ENCODE assay signal across 17 mouse cellular contexts in the genomic region with DNA sequence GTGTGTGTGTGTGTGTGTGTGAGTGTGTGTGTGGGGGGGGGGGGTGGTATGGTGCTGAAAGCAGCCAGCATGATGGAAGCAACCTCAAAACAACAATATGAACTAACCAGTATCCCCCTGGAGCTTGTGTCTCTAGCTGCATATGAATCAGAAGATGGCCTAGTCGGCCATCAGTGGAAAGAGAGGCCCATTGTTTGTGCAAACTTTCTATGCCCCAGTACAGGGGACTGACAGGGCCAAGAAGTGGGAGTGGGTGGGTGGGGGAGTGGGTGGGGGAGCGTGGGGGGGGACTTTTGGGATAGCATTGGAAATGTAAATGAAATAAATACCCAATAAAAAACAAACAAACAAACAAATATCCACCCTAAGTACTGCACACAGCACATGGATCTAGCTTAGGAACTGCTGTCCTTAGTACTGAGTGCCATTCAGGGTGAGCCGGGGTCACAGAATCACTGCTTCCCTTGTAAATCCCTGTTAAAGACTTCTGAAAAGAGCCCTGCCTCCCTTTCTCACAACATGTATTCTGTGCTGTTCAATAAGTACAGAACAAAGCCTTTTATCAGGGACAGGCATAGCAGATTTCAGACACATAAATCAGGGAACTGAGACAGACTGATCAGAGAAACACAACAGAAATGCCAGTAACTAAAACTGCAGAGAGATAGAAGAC.
DNase-seq lines count a peak whose midpoint lies in the region; ATAC-seq and TF ChIP-seq lines count a peak whose summit lies in the region.
"Had no signal": no experiment of that assay in that cellular context is flagged by ENCODE, and none has a peak within 500 bp of the region (broad histone marks: within the 10 kb centered on the region; RNA-seq: fewer than 3 reads in every experiment).

No protein-coding gene starts in this region.

- H3K36me3 ChIP-seq in forebrain, embryonic 14.5 days (ENCODE audit: control insufficient read depth, insufficient read depth, low read length): no peaks in the 10 kb centered on the region
- no peaks in the 10 kb centered on the region for H3K36me3 ChIP-seq in forebrain, embryonic 15.5 days
- no peaks in the 10 kb centered on the region for H3K36me3 ChIP-seq in midbrain, embryonic 14.5 days (ENCODE audit: control insufficient read depth, insufficient read depth, low read length)
- no peaks in the 10 kb centered on the region for H3K36me3 ChIP-seq in kidney, adult 2 months (ENCODE audit: control insufficient read depth, insufficient read depth, low read length)
- H3K36me3 ChIP-seq: heart, embryonic 10.5 days; limb, embryonic 15.5 days had no signal

- TF ChIP-seq POLR2A in kidney, adult 2 months (IDR thresholded peaks at IDR 0.05; ENCODE audit: low read depth, low read length): no peak

- no peak overlapping the region for H3K4me2 ChIP-seq in forebrain, embryonic 14.5 days (ENCODE audit: low read length)
- no peak overlapping the region for H3K4me2 ChIP-seq in forebrain, embryonic 15.5 days (replicated peaks)
- no peak overlapping the region for H3K4me2 ChIP-seq in midbrain, embryonic 14.5 days (ENCODE audit: low read length)
- H3K4me2 ChIP-seq: limb, embryonic 15.5 days had no signal

- H3K27ac ChIP-seq in forebrain, embryonic 14.5 days (ENCODE audit: low read depth, low read length): no peak overlapping the region
- no peak overlapping the region for H3K27ac ChIP-seq in forebrain, embryonic 15.5 days (replicated peaks)
- no peak overlapping the region for H3K27ac ChIP-seq in midbrain, embryonic 14.5 days (replicated peaks; ENCODE audit: low read depth, low read length)
- H3K27ac ChIP-seq in kidney, adult 2 months (ENCODE audit: insufficient read depth, low read depth, low read length): no peak overlapping the region
- H3K27ac ChIP-seq: heart, embryonic 10.5 days; limb, embryonic 15.5 days had no signal

- no peak for TF ChIP-seq CTCF in kidney, adult 2 months (conservative IDR thresholded peaks at IDR 0.05; ENCODE audit: insufficient read depth, insufficient read length, low read depth, low read length)

- H3K4me3 ChIP-seq in forebrain, embryonic 14.5 days (ENCODE audit: low read depth, low read length): no peak overlapping the region
- H3K4me3 ChIP-seq in forebrain, embryonic 15.5 days: no peak overlapping the region
- H3K4me3 ChIP-seq in midbrain, embryonic 14.5 days (replicated peaks; ENCODE audit: low read depth, low read length): no peak overlapping the region
- no peak overlapping the region for H3K4me3 ChIP-seq in kidney, adult 2 months (ENCODE audit: insufficient read depth, low read depth, low read length)
- H3K4me3 ChIP-seq: erythroblast, embryonic 14.5 days; heart, embryonic 10.5 days; limb, embryonic 15.5 days had no signal

- peak; percentile 26; the same call in 1 of the 2 replicates for ATAC-seq in forebrain, embryonic 14.5 days
- ATAC-seq in forebrain, embryonic 15.5 days (replicated peaks): no peak
- peak; percentile 55; the same call in 1 of the 2 replicates for ATAC-seq in midbrain, embryonic 14.5 days (ENCODE audit: low FRiP score, low TSS enrichment)
- ATAC-seq: liver, postnatal 0 days had no signal

- DNase-seq in forebrain, embryonic 14.5 days (ENCODE audit: low spot score): no peak
- peak; percentile 54 for DNase-seq in brain, adult 2 months (ENCODE audit: low read depth, low spot score)
- DNase-seq in embryo, embryonic 10.5 days (ENCODE audit: low spot score): peak; percentile 72
- DNase-seq in midbrain, embryonic 14.5 days: no peak
- DNase-seq in kidney, adult 2 months: no peak
- DNase-seq in lung, postnatal 14 days: no peak
- DNase-seq: adrenal gland, postnatal 10 days; cerebellum, adult 9-10 months; heart, postnatal 10 days; kidney, adult 9 months; layer of hippocampus, postnatal 36 days; liver, postnatal 0 days; lung, postnatal 36 days had no signal

- H3K9ac ChIP-seq in forebrain, embryonic 14.5 days (ENCODE audit: low read length): no peak overlapping the region
- H3K9ac ChIP-seq in forebrain, embryonic 15.5 days (replicated peaks): no peak overlapping the region
- no peak overlapping the region for H3K9ac ChIP-seq in midbrain, embryonic 14.5 days (replicated peaks; ENCODE audit: low read length)
- H3K9ac ChIP-seq: limb, embryonic 15.5 days; liver, postnatal 0 days had no signal

- WGBS in forebrain, embryonic 14.5 days: 36% methylated on average over 3 of the region's 3 CpGs
- WGBS in forebrain, embryonic 15.5 days: 24% methylated on average over 3 of the region's 3 CpGs
- WGBS in midbrain, embryonic 14.5 days: 11% methylated on average over 3 of the region's 3 CpGs
- 72% methylated on average over 3 of the region's 3 CpGs for WGBS in kidney, adult 2 months

- H3K9me3 ChIP-seq in forebrain, embryonic 14.5 days (replicated peaks; ENCODE audit: control insufficient read depth, low read length): no peaks in the 10 kb centered on the region
- no peaks in the 10 kb centered on the region for H3K9me3 ChIP-seq in forebrain, embryonic 15.5 days
- H3K9me3 ChIP-seq in midbrain, embryonic 14.5 days (ENCODE audit: control insufficient read depth, low read length): no peaks in the 10 kb centered on the region
- H3K9me3 ChIP-seq: heart, embryonic 10.5 days; limb, embryonic 15.5 days had no signal

- no peaks in the 10 kb centered on the region for H3K27me3 ChIP-seq in forebrain, embryonic 14.5 days (replicated peaks; ENCODE audit: control insufficient read depth, insufficient read depth, low read length)
- H3K27me3 ChIP-seq in forebrain, embryonic 15.5 days: no peaks in the 10 kb centered on the region
- no peaks in the 10 kb centered on the region for H3K27me3 ChIP-seq in midbrain, embryonic 14.5 days (ENCODE audit: control insufficient read depth, insufficient read depth, low read length)
- H3K27me3 ChIP-seq in kidney, adult 2 months (replicated peaks; ENCODE audit: control insufficient read depth, insufficient read depth, low read length): no peaks in the 10 kb centered on the region
- H3K27me3 ChIP-seq: limb, embryonic 15.5 days had no signal

- H3K4me1 ChIP-seq in forebrain, embryonic 14.5 days (ENCODE audit: control insufficient read depth, insufficient read depth, low read length): no peaks in the 10 kb centered on the region
- 0 out of 2 replicates have a peak, but pooled peaks cover 2% of the 10 kb centered on the region for H3K4me1 ChIP-seq in forebrain, embryonic 15.5 days
- peaks cover 4% of the 10 kb centered on the region; the same call in 1 of the 2 replicates for H3K4me1 ChIP-seq in midbrain, embryonic 14.5 days (ENCODE audit: control insufficient read depth, insufficient read depth, low read length)
- H3K4me1 ChIP-seq in kidney, adult 2 months (ENCODE audit: control insufficient read depth, insufficient read depth, low read length): no peaks in the 10 kb centered on the region
- H3K4me1 ChIP-seq: heart, embryonic 10.5 days; limb, embryonic 15.5 days had no signal

Comparison
In these comparisons a context has a peak if more than half of its experiments do, and no peak if none do; other contexts are left out.
1. DNase-seq: peak in brain, adult 2 months (single experiment) and embryo, embryonic 10.5 days (single experiment); none in forebrain, embryonic 14.5 days (single experiment), midbrain, embryonic 14.5 days (single experiment), kidney, adult 2 months (single experiment) and lung, postnatal 14 days (single experiment).